Mouse (Mus musculus) neural tube, embryonic 14.5 days (tissue): ENCODE results near the gene Fcrlb. TPM values are rescaled to one million over a fixed set of nuclear protein-coding genes. Genes with fewer than 3 reads are reported as not detected.
A peak's percentile ranks its signal among the peaks of the same experiment; 100 is the strongest.

Experiments used
- ATAC-seq: fragments of 200-750 bp; cut with Nextera tagmentation; 2 replicates; pipeline ENCODE4 v1.8.0; 2017; ENCODE audit warnings: low read depth, mild to moderate bottlenecking, moderate TSS enrichment, moderate library complexity
- H3K27ac ChIP-seq: fragments of 300-500 bp; sonication (generic); 2 replicates; pipeline ENCODE4 v1.5.1; 2014; ENCODE audit warnings: low read depth, mild to moderate bottlenecking, control low read depth, low read length, moderate library complexity, mixed read lengths
- H3K27me3 ChIP-seq: fragments of 300-500 bp; sonication (generic); 2 replicates; pipeline ENCODE4 v1.6.1; 2014; ENCODE audit warnings: low read length; ENCODE audit not compliant: control insufficient read depth, insufficient read depth
- H3K36me3 ChIP-seq: fragments of 300-500 bp; sonication (generic); 2 replicates; pipeline ENCODE4 v1.6.1; 2014; ENCODE audit warnings: low read length, mixed read lengths; ENCODE audit not compliant: control insufficient read depth, insufficient read depth
- H3K4me1 ChIP-seq: fragments of 300-500 bp; sonication (generic); 2 replicates; pipeline ENCODE4 v1.6.1; 2014; ENCODE audit warnings: low read length; ENCODE audit not compliant: control insufficient read depth, insufficient read depth
- H3K4me2 ChIP-seq: fragments of 300-500 bp; sonication (generic); 2 replicates; pipeline ENCODE4 v1.6.1; 2014; ENCODE audit warnings: mild to moderate bottlenecking, low read depth, low read length, control low read depth
- H3K4me3 ChIP-seq: fragments of 300-500 bp; sonication (generic); 2 replicates; pipeline ENCODE4 v1.5.1; 2014; ENCODE audit warnings: low read depth, low read length, control low read depth, mixed read lengths
- H3K9ac ChIP-seq: fragments of 300-500 bp; sonication (generic); replicated peaks from 2 replicates; pipeline ENCODE4 v1.6.1; 2014; ENCODE audit warnings: low read depth, mild to moderate bottlenecking, control low read depth, low read length, mixed read lengths
- H3K9me3 ChIP-seq: fragments of 300-500 bp; sonication (generic); 2 replicates; pipeline ENCODE4 v1.6.1; 2016; ENCODE audit warnings: low read length; ENCODE audit not compliant: control insufficient read depth
- WGBS: fragments of 180-500 bp; shearing (Covaris S2); extraction: QIAGEN DNeasy Blood & Tissue Kit; methylation state at CpG from one replicate; pipeline ENCODE4 v1.1.7; 2014; 5-methylcytosine and 5-hydroxymethylcytosine counted together
- polyA plus RNA-seq: library from polyadenylated mRNA; unstranded; fragments of >200 nt; fragmentation: Nextera tagmentation; extraction: Ambion mirVana; gene quantifications from 2 replicates; pipeline ENCODE4 v1.2.1, GENCODE M21; 2014

The Fcrlb gene
- polyA plus RNA-seq, 1 experiment from 2014 or later: 1.2 TPM

GRCm38 (mm10) chr1:170868107-170868904 lies 44.4 kb downstream of the Fcrlb start:
- Histone ChIP-seq H3K36me3 (no peaks in the 10 kb centered on the region; the same call in 1 of the 2 replicates), H3K27me3 (no peaks in the 10 kb centered on the region), H3K9ac (peak overlapping the region; percentile 54; the same call in 1 of the 2 replicates), H3K4me3 (peak overlapping the region; percentile 88), H3K9me3 (no peaks in the 10 kb centered on the region), H3K4me2 (peak overlapping the region; percentile 74), H3K4me1 (0 out of 2 replicates have a peak, but pooled peaks cover 7% of the 10 kb centered on the region), H3K27ac (peak overlapping the region; percentile 52; the same call in 1 of the 2 replicates)
- ATAC-seq: peak; percentile 90
- WGBS: under 1% methylated on average over 33 of the region's 33 CpGs

GRCm38 (mm10) chr1:170867691-170868105 lies 45.0 kb downstream of the Fcrlb start, which contains the start of gene Atf6:
Gene Atf6 (minus strand): TSS chr1:170867771.
- peak within 1 kb of the TSS; percentile 69 for H3K27ac ChIP-seq
- H3K27me3 ChIP-seq: no peaks in the 10 kb centered on the region
- H3K4me3 ChIP-seq: peak within 1 kb of the TSS; percentile 88
- no peaks in the 10 kb centered on the region; the same call in 1 of the 2 replicates for H3K36me3 ChIP-seq
- H3K4me2 ChIP-seq: peak within 1 kb of the TSS; percentile 74
- no peaks in the 10 kb centered on the region for H3K9me3 ChIP-seq
- 0 out of 2 replicates have a peak, but pooled peaks cover 7% of the 10 kb centered on the region for H3K4me1 ChIP-seq
- under 1% methylated on average over 25 of the region's 25 CpGs for WGBS
- peak; percentile 81 for ATAC-seq
- peak within 1 kb of the TSS; percentile 81 for H3K9ac ChIP-seq

GRCm38 (mm10) chr1:170866992-170867690 lies 45.6 kb downstream of the Fcrlb start:
- Histone ChIP-seq H3K4me1 (0 out of 2 replicates have a peak, but pooled peaks cover 7% of the 10 kb centered on the region), H3K27me3 (no peaks in the 10 kb centered on the region), H3K9ac (peak overlapping the region; percentile 81), H3K9me3 (no peaks in the 10 kb centered on the region), H3K4me3 (peak overlapping the region; percentile 88), H3K36me3 (no peaks in the 10 kb centered on the region; the same call in 1 of the 2 replicates), H3K27ac (peak overlapping the region; percentile 69), H3K4me2 (peak overlapping the region; percentile 74)
- WGBS: 5% methylated on average over 30 of the region's 30 CpGs
- ATAC-seq: peak; percentile 70

GRCm38 (mm10) chr1:170865406-170865805 lies 47.3 kb downstream of the Fcrlb start:
- ATAC-seq: no peak
- Histone ChIP-seq H3K9ac (no peak overlapping the region), H3K27ac (no peak overlapping the region), H3K4me1 (0 out of 2 replicates have a peak, but pooled peaks cover 7% of the 10 kb centered on the region), H3K9me3 (no peaks in the 10 kb centered on the region), H3K4me3 (no peak overlapping the region), H3K27me3 (no peaks in the 10 kb centered on the region), H3K36me3 (no peaks in the 10 kb centered on the region), H3K4me2 (no peak overlapping the region)
- 92% methylated on average over 5 of the region's 5 CpGs for WGBS

GRCm38 (mm10) chr1:170864754-170865153 lies 48.0 kb downstream of the Fcrlb start:
- Histone ChIP-seq H3K4me3 (no peak overlapping the region), H3K36me3 (no peaks in the 10 kb centered on the region), H3K9me3 (no peaks in the 10 kb centered on the region), H3K27me3 (no peaks in the 10 kb centered on the region), H3K27ac (no peak overlapping the region), H3K9ac (no peak overlapping the region), H3K4me1 (0 out of 2 replicates have a peak, but pooled peaks cover 7% of the 10 kb centered on the region), H3K4me2 (no peak overlapping the region)
- 85% methylated on average over 3 of the region's 3 CpGs for WGBS
- ATAC-seq: no peak

GRCm38 (mm10) chr1:170864234-170864633 lies 48.5 kb downstream of the Fcrlb start:
- H3K36me3 ChIP-seq: no peaks in the 10 kb centered on the region
- H3K27me3 ChIP-seq: no peaks in the 10 kb centered on the region
- 0 out of 2 replicates have a peak, but pooled peaks cover 7% of the 10 kb centered on the region for H3K4me1 ChIP-seq

GRCm38 (mm10) chr1:170863033-170863432 lies 49.7 kb downstream of the Fcrlb start:
- no peaks in the 10 kb centered on the region for H3K36me3 ChIP-seq
- ATAC-seq: no peak
- WGBS: 77% methylated on average over 4 of the region's 4 CpGs

More at GRCm38 (mm10) chr1:170864234-170864633, 48.5 kb downstream of the Fcrlb start:
- H3K4me2 ChIP-seq: no peak overlapping the region
- H3K9me3 ChIP-seq: no peaks in the 10 kb centered on the region
- no peak for ATAC-seq
- H3K4me3 ChIP-seq: no peak overlapping the region
- no peak overlapping the region for H3K27ac ChIP-seq
- H3K9ac ChIP-seq: no peak overlapping the region

GRCm38 (mm10) chr1:170862435-170862717 lies 50.4 kb downstream of the Fcrlb start:
- H3K9ac ChIP-seq: no peak overlapping the region
- H3K27me3 ChIP-seq: no peaks in the 10 kb centered on the region
- H3K4me3 ChIP-seq: no peak overlapping the region
- no peak overlapping the region for H3K4me2 ChIP-seq
- no peak overlapping the region for H3K27ac ChIP-seq
- H3K36me3 ChIP-seq: no peaks in the 10 kb centered on the region
- no peak for ATAC-seq
- 0 out of 2 replicates have a peak, but pooled peaks cover 7% of the 10 kb centered on the region for H3K4me1 ChIP-seq
- whole genome bisulfite sequencing: 82% methylated on average over 3 of the region's 3 CpGs
- H3K9me3 ChIP-seq: no peaks in the 10 kb centered on the region

More at GRCm38 (mm10) chr1:170863033-170863432, 49.7 kb downstream of the Fcrlb start:
- no peak overlapping the region for H3K4me2 ChIP-seq
- H3K27me3 ChIP-seq: no peaks in the 10 kb centered on the region
- no peak overlapping the region for H3K27ac ChIP-seq
- 0 out of 2 replicates have a peak, but pooled peaks cover 7% of the 10 kb centered on the region for H3K4me1 ChIP-seq
- H3K9me3 ChIP-seq: no peaks in the 10 kb centered on the region
- no peak overlapping the region for H3K4me3 ChIP-seq
- no peak overlapping the region for H3K9ac ChIP-seq
